Mouse (Mus musculus) kidney, adult 10 weeks (tissue): ENCODE results near the gene Plekhd1. TPM values are rescaled to one million over a fixed set of nuclear protein-coding genes. Genes with fewer than 3 reads are reported as not detected.

Experiments
- polyA plus RNA-seq: library from polyadenylated mRNA; stranded (reverse); fragments of 350-450 nt; fragmentation: Illumina TruSeq; extraction: RNeasy Lipid Tissue Mini Kit (QIAGEN cat#74804); gene quantifications from one replicate; pipeline ENCODE4 v1.2.3, GENCODE M21; 2014; ENCODE audit warnings: low read depth, low replicate concordance

Gene Plekhd1
- 1.7 TPM for polyA plus RNA-seq

GRCm38 (mm10) chr12:80692269-80692972 lies at the start of gene Plekhd1:
TSS of gene Plekhd1 (plus strand) at chr12:80692591.

GRCm38 (mm10) chr12:80643693-80644505 lies 48.5 kb upstream of the Plekhd1 start, which contains the start of the genes Slc39a9 and Erh:
TSS of gene Slc39a9 (plus strand) at chr12:80643883.
TSS of gene Erh (minus strand) at chr12:80644341.

GRCm38 (mm10) chr12:80760396-80760801 lies 68.0 kb downstream of the Plekhd1 start, which contains the start of gene Ccdc177:
TSS of gene Ccdc177 (minus strand) at chr12:80760687.

Other genes starting within 250 kb of the Plekhd1 start
- 21.3 TPM for gene Exd2, start 229.5 kb upstream of the Plekhd1 start, polyA plus RNA-seq
- not detected for gene Galnt16, start 174.3 kb upstream of the Plekhd1 start, polyA plus RNA-seq
- 46.5 TPM for gene Slc39a9, start 48.7 kb upstream of the Plekhd1 start, polyA plus RNA-seq
- gene Erh, start 48.2 kb upstream of the Plekhd1 start, polyA plus RNA-seq: 24.7 TPM
- gene Ccdc177, start 68.1 kb downstream of the Plekhd1 start, polyA plus RNA-seq: not detected
- 57.3 TPM for gene Susd6, start 97.9 kb downstream of the Plekhd1 start, polyA plus RNA-seq